Mouse (Mus musculus): ENCODE measurements at regions not wholly inside any gene's neighbourhood (a gene's known extent, or its start where the extent isn't known, plus 50 kb on each side); places are given as distances from the start of the nearest gene placed in this dataset.

DNA sequence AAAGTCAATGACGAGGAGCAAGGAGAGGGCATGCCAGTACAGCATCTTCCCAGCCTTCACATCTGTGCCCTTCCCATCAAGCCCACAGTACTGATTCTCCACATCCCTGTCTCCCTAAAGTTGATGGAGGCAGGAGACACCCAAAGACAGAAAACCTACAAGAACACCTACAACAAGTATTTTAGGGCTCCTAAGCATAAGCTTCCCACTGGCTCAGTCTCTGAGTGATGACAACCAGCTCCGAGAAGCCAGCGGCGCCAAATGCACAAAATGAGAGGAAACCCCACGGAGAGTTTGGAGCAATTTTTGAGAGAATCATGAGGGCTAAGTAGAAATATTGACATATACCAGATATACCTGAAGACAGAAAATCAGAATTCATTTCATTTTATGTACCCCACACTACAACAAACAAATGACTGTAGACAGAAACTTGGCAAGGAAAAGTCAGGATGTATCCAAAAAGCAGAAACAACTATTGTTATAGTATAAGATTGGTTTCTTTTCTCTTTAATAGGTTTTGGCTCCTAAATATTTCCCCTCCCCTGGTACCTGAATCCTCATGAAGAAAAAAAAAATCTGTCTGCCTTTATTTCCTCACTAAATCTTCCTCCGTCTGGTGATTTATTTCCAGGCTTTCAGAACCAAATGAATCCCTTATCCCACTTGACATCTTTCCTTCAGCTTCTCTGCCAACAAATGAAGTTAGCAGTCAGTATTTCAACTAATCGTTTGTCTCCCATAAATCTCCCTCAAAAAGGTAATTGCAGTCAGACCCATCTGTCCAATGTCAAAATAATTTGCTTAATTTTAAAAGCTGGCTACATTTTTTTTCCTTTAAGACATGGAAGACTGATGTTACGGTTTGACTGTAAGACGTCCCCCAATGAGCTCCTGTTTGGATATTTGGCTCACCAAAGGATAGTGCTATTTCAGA, 102.0 kb downstream of the Actbl2 start:
- no peak overlapping the region for H3K9ac ChIP-seq
- H3K9me3 ChIP-seq (replicated peaks), result no peaks in the 10 kb centered on the region
- no peak overlapping the region for H3K4me3 ChIP-seq (replicated peaks)
- no peak for ATAC-seq (replicated peaks; ENCODE audit: low FRiP score)
- 65% methylated on average over 9 of the region's 9 CpGs for WGBS
- no peak overlapping the region for H3K27ac ChIP-seq
- H3K36me3 ChIP-seq, result no peaks in the 10 kb centered on the region
- no peaks in the 10 kb centered on the region for H3K4me1 ChIP-seq
- no peaks in the 10 kb centered on the region for H3K27me3 ChIP-seq
- H3K4me2 ChIP-seq, result no peak overlapping the region

DNA sequence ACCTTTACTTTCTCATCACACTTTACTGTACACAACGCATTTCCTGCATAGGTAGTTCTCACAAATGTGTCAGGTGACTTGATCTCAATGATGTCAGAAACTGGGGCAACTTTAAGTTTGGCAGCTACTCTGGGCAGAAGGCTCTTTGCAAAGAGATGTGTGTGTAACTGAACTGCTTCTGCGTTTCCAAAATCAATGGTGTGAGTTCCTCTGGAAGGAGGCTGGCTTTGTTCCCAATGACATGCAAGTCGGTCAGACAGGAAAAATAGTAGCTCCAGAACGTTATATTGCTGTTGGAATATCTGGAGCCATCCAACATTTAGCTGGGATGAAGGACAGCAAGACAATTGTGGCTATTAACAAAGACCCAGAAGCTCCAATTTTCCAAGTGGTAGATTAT, 106.6 kb downstream of the Actbl2 start:
- H3K27ac ChIP-seq, result no peak overlapping the region

DNA sequence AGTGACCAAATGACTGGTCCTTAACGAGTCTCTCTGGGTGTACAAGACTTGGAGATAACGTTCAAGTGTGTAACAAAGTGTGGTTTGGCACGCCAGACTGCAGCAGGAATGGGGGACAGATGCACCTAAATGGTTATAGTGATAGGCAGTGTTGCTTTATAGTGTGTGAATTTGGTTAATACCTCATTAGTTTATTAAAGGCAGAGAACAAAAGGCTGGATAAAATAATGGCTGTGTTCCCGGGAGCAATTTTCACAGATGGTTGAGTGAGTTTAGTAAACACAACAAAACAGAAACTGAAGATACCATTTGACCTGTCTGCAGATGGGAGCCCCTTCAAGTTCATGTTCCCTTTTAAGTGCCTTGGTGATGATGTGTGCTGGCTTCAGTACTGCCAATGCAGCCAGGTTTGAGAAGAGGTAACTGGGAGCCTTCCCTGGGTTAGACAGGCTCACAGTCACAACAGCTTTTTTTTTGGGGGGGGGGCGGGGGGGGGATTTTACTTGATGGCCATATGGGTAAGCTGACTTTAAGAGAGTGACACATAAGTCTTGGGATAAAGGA, 108.4 kb downstream of the Actbl2 start:
- Histone ChIP-seq H3K27ac (no peak overlapping the region), H3K9ac (no peak overlapping the region), H3K36me3 (no peaks in the 10 kb centered on the region), H3K27me3 (no peaks in the 10 kb centered on the region), H3K4me2 (no peak overlapping the region), H3K4me1 (no peaks in the 10 kb centered on the region), H3K4me3 (replicated peaks) (no peak overlapping the region), H3K9me3 (replicated peaks) (no peaks in the 10 kb centered on the region)
- ATAC-seq (replicated peaks; ENCODE audit: low FRiP score), result no peak
- WGBS, result 57% methylated on average over 5 of the region's 5 CpGs

More for the DNA sequence above, 106.6 kb downstream of the Actbl2 start:
- H3K4me1 ChIP-seq, result no peaks in the 10 kb centered on the region
- WGBS, result 78% methylated on average over 4 of the region's 4 CpGs
- no peaks in the 10 kb centered on the region for H3K36me3 ChIP-seq
- no peak overlapping the region for H3K4me3 ChIP-seq (replicated peaks)
- no peak overlapping the region for H3K4me2 ChIP-seq
- H3K9ac ChIP-seq, result no peak overlapping the region
- no peaks in the 10 kb centered on the region for H3K9me3 ChIP-seq (replicated peaks)
- ATAC-seq (replicated peaks; ENCODE audit: low FRiP score), result no peak
- no peaks in the 10 kb centered on the region for H3K27me3 ChIP-seq

DNA sequence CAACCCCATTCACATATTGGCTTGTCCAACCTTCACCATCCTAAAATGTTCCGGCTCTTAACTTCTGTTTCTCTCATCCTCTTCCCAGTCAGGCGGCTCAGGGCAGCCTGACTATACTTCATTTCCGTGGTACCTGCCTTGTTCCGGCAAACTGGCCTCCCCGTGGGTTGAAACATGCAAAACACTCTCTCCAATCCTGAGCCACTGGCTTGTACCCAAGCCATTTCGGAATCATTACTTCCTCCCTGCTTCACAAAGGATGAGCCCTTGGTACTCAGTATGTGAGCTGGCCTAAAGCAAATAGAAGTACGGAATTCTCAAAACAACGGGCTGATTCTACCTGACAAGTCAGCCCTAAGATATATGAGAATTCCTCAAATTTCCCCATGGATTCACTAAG, 112.1 kb downstream of the Actbl2 start:
- no peaks in the 10 kb centered on the region for H3K4me1 ChIP-seq
- H3K4me2 ChIP-seq, result no peak overlapping the region
- no peak overlapping the region for H3K27ac ChIP-seq
- no peaks in the 10 kb centered on the region for H3K36me3 ChIP-seq
- no peaks in the 10 kb centered on the region for H3K9me3 ChIP-seq (replicated peaks)
- no peaks in the 10 kb centered on the region for H3K27me3 ChIP-seq
- 84% methylated on average over 8 of the region's 8 CpGs for WGBS
- ATAC-seq (replicated peaks; ENCODE audit: low FRiP score), result no peak
- H3K9ac ChIP-seq, result no peak overlapping the region
- H3K4me3 ChIP-seq (replicated peaks), result no peak overlapping the region

DNA sequence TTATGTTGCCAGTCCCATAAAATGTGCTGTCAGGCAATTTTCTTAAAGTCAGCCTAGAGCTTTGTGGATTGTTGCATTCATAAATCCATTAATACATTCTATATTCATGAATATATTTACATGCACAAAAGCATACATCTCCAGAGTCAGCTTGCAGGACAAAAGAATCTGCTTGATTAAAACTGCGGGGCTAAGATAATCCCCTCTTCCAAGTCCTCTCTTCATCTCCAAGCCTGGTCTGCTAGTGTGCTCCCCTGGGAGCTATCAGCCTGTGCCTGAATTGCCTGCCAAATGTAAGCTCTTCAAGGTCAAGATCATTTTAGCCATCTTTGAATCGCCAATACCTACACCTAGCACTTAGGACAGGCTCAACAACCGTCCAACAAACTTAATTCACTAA, 112.8 kb downstream of the Actbl2 start:
- Histone ChIP-seq H3K36me3 (no peaks in the 10 kb centered on the region), H3K4me3 (replicated peaks) (no peak overlapping the region), H3K9me3 (replicated peaks) (no peaks in the 10 kb centered on the region), H3K27ac (no peak overlapping the region), H3K9ac (no peak overlapping the region), H3K4me1 (no peaks in the 10 kb centered on the region), H3K4me2 (no peak overlapping the region), H3K27me3 (no peaks in the 10 kb centered on the region)
- no peak for ATAC-seq (replicated peaks; ENCODE audit: low FRiP score)
- 70% methylated on average over 3 of the region's 3 CpGs for WGBS

DNA sequence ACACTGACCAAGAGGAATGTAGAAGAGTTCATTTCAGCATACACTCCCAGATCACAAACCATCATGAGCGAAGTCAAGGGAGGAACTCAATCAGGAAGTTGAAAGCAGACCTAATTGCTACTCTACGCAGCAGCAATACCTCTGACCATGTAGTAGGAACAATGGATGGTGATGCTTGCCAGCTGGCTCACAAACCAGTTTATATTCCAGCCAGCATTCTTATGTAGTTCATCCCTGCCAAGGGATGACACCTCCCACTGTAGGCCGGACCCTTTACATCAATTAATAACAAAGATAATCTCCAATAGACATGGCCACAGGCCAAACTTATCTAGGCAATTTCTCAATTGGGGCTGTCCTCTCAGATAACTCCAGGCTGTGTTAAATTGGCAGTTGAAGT, 115.1 kb downstream of the Actbl2 start:
- Histone ChIP-seq H3K9me3 (replicated peaks) (no peaks in the 10 kb centered on the region), H3K4me3 (replicated peaks) (no peak overlapping the region), H3K4me2 (no peak overlapping the region), H3K27me3 (no peaks in the 10 kb centered on the region), H3K4me1 (no peaks in the 10 kb centered on the region), H3K36me3 (no peaks in the 10 kb centered on the region), H3K9ac (no peak overlapping the region), H3K27ac (no peak overlapping the region)
- no peak for ATAC-seq (replicated peaks; ENCODE audit: low FRiP score)
- WGBS, result 77% methylated on average over 3 of the region's 3 CpGs

DNA sequence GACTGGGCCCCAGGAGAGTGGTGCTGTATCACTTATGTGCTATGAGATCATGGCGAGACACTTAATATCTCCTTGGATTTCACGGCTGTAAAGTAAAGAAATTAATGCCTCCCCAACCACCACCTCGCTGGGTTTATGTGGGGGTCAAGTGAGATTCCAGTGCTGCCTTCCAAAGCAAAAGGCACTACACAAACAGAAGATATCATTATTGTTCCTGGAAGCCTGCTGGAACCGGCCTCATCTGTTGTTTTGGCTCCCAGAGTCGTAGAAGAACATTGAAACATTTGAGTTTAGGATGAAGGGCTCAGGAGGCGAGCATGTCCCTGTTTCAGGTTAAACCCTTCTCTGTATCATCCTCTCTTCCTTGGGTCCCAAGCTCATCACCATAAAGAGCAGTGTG, 116.6 kb downstream of the Gpbp1 start:
- WGBS, result 36% methylated on average over 6 of the region's 6 CpGs
- Histone ChIP-seq H3K4me3 (replicated peaks) (no peak overlapping the region), H3K27me3 (no peaks in the 10 kb centered on the region), H3K9me3 (replicated peaks) (no peaks in the 10 kb centered on the region), H3K9ac (no peak overlapping the region), H3K36me3 (no peaks in the 10 kb centered on the region), H3K27ac (no peak overlapping the region), H3K4me2 (no peak overlapping the region), H3K4me1 (no peaks in the 10 kb centered on the region)
- ATAC-seq (replicated peaks; ENCODE audit: low FRiP score), result no peak

DNA sequence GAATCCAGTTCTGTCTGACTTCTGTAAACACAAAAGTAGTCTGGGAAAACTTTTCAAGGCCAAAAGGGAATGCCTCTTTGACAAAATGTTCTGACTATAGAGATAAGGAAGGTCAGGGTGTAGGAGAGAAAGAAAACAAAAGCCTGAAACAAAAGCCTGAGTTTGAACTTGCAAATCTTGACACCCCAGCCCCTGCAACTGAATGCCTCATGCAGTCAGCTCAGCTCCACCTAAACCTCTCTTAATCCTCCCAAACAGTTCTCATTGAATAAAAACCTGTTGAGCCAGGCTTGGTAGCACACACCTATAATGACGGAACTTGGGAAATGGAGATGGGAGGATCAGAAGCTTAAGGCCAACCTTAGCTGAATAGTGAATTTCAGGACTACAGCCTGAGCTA, 116.1 kb downstream of the Gpbp1 start:
- no peak for ATAC-seq (replicated peaks; ENCODE audit: low FRiP score)

More for the DNA sequence above, 116.1 kb downstream of the Gpbp1 start:
- WGBS, result 67% methylated on average over 1 of the region's 1 CpGs
- Histone ChIP-seq H3K9me3 (replicated peaks) (no peaks in the 10 kb centered on the region), H3K9ac (no peak overlapping the region), H3K27ac (no peak overlapping the region), H3K27me3 (no peaks in the 10 kb centered on the region), H3K4me2 (no peak overlapping the region), H3K4me1 (no peaks in the 10 kb centered on the region), H3K4me3 (replicated peaks) (no peak overlapping the region), H3K36me3 (no peaks in the 10 kb centered on the region)
